Mouse (Mus musculus) left cerebral cortex, adult 6 months (tissue): ENCODE measurements around the gene Arhgap10. TPM values are rescaled to one million over a fixed set of nuclear protein-coding genes. Genes with fewer than 3 reads are reported as not detected.

Experiments
- long read RNA-seq, 2 experiments: library from polyadenylated mRNA; unstranded; transcript quantifications; one replicate each; pipeline ENCODE4 v2.0.0; 2019 to 2020
- polyA plus RNA-seq: library from polyadenylated mRNA; unstranded; fragments of <200 nt; fragmentation: Nextera tagmentation; gene quantifications from 2 replicates; pipeline ENCODE4 v1.2.3, GENCODE M21; 2021

Arhgap10 gene
- 5.7 and 6.8 TPM in 2 replicates for polyA plus RNA-seq
- long read RNA-seq, experiment 1, transcript Arhgap10-201 (23 exons, 3,084 nt), result major isoform, 9 of 30 reads
- long read RNA-seq, experiment 1, partial matches to known transcripts, result 9 of 30 reads
- long read RNA-seq, experiment 1, other reads (novel, unspliced or antisense), result 11 of 30 reads
- long read RNA-seq, experiment 2, partial matches to known transcripts, result 5 of 9 reads
- long read RNA-seq, experiment 2, other reads (novel, unspliced or antisense), result 4 of 9 reads

DNA sequence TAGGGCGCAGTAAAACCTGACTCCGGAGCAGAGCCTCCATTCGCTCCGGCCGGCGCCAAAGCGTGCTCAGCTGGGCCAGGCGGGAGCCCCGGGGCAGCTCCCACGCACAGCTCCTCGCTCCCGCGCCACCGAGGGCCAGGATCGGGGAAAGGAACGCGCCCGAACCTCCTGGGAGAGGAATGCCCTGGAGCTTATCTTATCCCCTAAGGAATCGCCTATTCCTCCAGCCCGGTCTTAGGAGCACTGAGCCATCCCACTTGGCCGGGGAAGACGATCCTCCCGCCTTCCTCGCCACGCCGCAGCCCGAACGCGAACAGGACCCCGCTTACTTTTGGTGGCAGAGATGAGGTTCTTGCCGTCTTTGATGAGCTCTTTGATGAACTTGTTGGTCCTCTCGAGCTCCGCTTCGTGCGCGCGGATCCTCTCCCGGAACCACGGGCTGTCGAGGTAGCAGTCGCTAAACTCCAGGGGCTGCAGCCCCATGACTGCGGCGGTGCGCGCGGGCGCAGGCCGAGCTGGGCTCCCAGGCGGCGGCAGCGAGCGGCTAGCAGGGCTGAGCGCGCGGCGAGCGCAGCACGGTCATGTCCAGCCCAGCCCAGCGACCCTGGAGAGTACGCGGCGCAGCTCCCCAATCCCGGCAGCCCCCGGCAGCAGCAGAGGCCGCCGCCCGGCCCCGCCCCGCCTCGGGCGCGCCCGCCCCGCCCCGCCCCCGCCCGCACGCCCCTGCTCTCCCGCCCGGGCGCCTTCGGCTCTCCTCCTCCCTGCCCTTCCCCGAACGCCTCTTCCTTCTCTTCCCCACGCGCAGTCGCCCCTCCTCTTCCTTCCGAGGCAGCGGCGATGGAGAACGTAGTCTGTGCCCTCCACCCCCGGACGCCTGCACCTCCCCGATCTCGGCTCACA, at the start of gene Arhgap10:
Gene Arhgap10 (minus strand): TSS at position 653 of the 900 bp plus-strand sequence.

DNA sequence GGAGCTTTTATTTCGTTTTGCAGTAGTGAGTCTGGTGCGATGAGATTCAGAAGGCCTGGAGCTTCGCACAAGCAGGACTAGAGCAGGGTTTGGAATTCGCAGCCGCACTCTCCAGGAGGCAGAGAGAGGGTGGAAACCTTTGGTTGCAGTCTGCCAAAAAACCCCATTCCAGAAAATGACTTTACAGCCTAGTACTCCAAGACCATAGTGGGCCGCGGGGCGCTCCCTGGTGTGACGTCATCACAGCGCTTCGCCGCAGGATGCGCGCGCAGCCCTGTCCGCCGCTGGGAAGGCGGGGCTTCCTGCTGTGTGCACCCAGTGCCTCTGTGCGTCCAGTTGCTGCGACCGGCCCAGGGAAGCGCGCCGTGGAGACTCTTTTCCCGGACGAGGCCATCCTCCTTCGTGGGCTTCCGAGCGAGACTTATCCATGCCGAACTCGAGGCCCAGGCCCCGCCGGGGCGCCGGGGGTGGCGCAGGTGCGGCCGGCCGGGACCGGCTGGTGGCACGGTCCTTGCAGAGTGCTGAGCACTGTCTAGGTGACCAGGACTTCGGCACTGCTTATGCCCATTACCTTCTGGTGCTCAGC, 31.5 kb upstream of the Arhgap10 start, which contains the start of gene Prmt9:
Gene Prmt9 (plus strand): TSS at position 277 of the 586 bp plus-strand sequence.

Other genes starting within 250 kb of the Arhgap10 start
- 3.9 and 8.8 TPM in 2 replicates for gene Prmt9, start 31.4 kb upstream of the Arhgap10 start, polyA plus RNA-seq
- gene Tmem184c, start 92.7 kb upstream of the Arhgap10 start, polyA plus RNA-seq, result 62.5 and 102 TPM in 2 replicates
- 2.2 and 2.9 TPM in 2 replicates for gene Ednra, start 206.5 kb upstream of the Arhgap10 start, polyA plus RNA-seq